Mouse (Mus musculus) left cerebral cortex, postnatal 4 days (tissue): ENCODE results near the gene Hist1h4a. TPM values are rescaled to one million over a fixed set of nuclear protein-coding genes. Genes with fewer than 3 reads are reported as not detected.
"Not testable (repeated sequence)": the region's sequence is repeated elsewhere in the genome, so short reads cannot be mapped to it uniquely, and the experiment has no call there.

Source experiments
- DNase-seq: peaks from one replicate; pipeline ENCODE4 v3.0.0-alpha.2; 2022
- intact Hi-C: fragments of 180-260 bp; cut with DNase I; formaldehyde crosslinking; loops from one replicate; pipeline ENCODE4 v1.15.1; 2025
- total RNA-seq, 2 experiments: library from RNA; stranded (reverse); gene quantifications; 2 replicates each; pipeline ENCODE4 v1.2.3; 2021

Gene Hist1h4a
- total RNA-seq, 2 experiments from 2014 or later = 134 to 137 TPM

DNA sequence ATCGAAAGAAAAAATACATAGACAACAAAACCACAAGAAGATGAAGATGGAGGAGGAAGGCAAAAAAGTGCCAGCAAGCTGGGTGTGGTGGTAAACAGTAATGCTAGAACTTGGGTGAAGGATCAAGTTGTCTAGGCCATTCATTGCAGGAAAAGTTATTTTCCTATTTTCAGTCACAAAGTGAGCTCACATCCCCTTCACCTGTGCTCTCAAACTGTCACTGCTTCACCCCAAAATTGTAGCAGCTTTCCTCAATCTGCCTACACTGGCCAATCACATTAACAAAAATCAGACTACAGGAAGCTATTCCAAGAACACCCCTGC is 1.2 kb downstream of the Hist1h4a start:
- DNase-seq = no peak
- intact Hi-C loops = loop anchor here (10.0 kb wide), 1 partner anchor 195 kb away; the partner anchor contains the start of gene Hist1h3e

DNA sequence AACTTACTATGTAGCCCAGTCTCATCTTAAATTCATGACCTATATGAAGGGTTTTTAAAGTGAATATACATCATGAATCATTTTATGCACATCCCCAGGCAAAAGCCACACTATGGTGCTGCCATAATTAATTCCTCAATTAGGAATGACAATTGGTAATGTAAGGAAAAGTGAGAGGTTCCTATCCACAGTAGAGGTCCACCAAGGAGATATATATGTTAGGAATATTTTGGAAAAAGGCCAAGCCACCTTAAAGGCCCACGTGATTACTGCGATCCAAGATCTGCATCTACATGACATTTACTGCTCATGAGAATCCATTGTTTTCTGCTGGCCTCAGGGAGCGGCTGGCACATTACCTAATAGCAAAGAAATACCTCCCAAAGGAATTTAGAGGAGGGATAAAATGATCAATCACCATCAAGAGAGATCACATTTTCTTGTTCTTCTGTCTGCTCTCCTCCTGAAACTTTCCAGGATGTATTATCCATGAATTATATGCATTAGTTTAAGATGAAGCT is 1.7 kb downstream of the Hist1h4a start:
- intact Hi-C loops = loop anchor here (10.0 kb wide), 1 partner anchor 195 kb away; the partner anchor contains the start of gene Hist1h3e
- no peak for DNase-seq

DNA sequence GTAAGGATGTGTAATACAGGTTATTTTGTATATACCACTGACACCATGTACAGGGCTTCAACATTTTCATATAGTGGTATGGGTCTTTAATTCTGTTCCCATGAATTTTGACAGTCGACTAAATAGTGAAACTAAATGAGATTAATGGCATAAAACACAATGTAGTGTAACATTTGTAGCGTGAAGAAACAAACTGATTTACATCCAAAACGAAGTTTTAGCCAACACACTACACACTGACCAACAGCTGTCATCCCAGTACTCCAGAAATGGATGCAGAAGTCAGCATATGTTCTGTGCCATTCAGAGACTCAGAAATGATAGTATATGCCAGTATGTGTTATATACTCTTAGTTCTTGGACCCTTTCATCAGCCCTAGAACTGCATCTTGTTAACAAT is 3.1 kb downstream of the Hist1h4a start:
- intact Hi-C loops = loop anchor here (10.0 kb wide), 1 partner anchor 193 kb away; the partner anchor contains the start of gene Hist1h3e
- no peak for DNase-seq

DNA sequence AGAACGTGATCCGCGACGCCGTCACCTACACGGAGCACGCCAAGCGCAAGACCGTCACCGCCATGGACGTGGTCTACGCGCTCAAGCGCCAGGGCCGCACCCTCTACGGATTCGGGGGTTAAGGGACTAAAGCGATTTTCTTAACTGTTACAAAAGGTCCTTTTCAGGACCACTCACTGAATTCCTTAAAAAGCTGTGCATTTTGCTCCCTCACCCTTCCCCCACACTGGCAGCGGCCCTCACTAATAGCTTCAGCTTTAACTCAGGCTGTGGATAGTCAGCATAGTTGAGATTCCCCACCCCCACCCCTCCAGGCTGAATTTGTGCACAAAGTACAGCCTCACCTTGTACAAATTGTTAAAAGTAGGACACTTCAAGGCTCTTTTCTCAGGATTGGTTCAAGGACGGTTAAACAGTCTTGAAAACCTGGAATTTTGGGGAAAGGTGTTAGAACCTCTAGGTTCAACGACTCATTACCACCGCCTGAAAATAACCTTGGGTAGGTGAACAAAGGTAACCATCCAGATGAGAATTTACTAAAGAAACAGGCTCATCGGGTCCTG is 3.7 kb downstream of the Hist1h4a start:
- DNase-seq = no peak
- intact Hi-C loops = loop anchor here (10.0 kb wide), 1 partner anchor 192 kb away; the partner anchor contains the start of gene Hist1h3e

DNA sequence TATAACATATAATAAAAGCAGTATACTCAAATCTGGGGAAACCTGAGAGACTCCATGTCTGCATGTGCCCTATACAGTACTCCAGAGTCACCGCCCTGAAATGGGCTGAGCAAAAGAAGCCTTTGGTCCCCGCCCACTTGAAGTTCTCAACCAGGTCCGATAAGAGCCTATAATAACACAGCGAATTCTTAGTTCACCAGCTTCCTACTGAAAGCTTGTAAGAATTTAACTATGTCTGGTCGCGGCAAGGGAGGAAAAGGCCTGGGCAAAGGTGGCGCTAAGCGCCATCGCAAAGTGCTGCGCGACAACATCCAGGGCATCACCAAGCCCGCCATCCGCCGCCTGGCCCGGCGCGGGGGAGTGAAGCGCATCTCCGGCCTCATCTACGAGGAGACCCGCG is 4.2 kb downstream of the Hist1h4a start, which contains the start of gene Hist1h4b:
Gene Hist1h4b, plus strand, starts transcription at position 224 of the 400 bp plus-strand sequence.
- intact Hi-C loops = loop anchor here (10.0 kb wide), 1 partner anchor 192 kb away; the partner anchor contains the start of gene Hist1h3e
- DNase-seq = peak; percentile 84

DNA sequence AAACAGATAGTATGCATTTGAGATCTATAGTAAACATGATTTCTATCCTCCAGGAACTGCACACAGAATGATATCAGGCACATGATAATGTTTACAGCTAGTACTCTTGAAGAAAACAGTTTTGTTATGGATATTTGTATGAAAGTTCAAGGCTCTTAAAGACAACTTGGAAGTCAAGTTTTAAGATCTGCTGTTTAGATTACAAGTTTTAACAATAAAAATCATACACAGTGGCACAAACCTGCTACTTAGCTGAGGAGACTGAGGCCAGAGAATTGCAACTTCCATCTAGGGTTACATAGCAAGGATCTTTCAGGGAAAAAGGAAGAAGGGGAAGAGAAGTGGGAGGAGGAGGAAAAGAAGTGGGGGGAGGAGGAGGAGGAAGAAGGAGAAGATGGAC is 6.0 kb downstream of the Hist1h4a start:
- no peak for DNase-seq
- intact Hi-C loops = loop anchor here (10.0 kb wide), 1 partner anchor 190 kb away; the partner anchor contains the start of gene Hist1h3e

DNA sequence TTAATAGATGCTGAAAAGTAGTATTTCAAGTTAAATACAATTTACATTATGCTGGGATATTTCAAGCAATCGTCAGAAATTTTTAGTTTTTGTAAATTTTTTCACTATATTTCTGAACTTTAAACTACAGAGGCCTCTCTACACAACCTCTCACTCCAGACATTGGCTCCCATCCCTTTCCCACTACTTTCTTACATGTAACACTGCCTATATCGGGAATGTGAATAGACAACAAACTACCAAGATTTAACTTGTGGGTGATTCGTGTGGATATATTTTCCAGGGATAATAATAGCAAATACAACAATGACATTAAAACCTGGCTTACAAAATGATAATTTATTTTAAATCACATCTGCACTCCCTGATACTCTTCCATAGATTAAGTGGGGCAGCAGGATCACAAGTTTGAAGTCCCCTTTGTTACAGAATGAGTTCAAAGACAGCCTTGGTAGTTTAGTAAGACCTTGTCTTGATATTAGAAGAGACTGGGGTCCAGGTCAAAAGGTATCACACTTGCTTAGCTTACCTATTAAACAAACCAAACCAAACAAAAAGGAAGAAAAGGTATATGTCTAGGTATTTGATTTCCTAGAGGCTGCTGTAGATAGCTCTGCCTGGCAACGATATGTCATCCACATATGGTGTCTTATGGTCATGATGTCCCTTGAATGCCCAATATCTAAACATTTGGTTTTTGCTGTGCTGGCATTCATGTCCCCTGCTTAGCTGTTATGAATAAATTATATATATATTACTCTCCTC is 7.5 kb downstream of the Hist1h4a start:
- intact Hi-C loops = loop anchor here (10.0 kb wide), 1 partner anchor 189 kb away; the partner anchor contains the start of gene Hist1h3e
- no peak for DNase-seq

DNA sequence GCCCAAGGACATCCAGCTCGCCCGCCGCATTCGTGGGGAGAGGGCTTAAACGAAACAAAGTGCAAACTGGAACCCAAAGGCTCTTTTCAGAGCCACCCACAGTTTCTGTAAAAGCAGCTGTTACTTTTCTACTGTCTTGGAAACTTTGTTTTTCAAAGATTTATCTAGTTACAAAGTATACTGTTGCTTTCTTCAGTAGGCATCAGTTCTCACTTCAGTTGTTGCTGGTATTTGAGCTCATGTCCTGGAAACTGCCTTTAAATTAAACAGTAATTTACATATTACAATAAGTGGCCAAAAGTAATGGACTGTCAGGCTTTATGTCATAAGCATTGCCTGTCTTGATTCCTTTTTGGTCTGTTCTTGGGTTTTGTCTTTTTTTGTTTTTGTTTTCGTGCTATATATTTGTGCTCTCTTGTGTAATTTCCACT is 8.3 kb downstream of the Hist1h4a start:
- no peak for DNase-seq
- intact Hi-C loops = loop anchor here (10.0 kb wide), 1 partner anchor 188 kb away; the partner anchor contains the start of gene Hist1h3e

DNA sequence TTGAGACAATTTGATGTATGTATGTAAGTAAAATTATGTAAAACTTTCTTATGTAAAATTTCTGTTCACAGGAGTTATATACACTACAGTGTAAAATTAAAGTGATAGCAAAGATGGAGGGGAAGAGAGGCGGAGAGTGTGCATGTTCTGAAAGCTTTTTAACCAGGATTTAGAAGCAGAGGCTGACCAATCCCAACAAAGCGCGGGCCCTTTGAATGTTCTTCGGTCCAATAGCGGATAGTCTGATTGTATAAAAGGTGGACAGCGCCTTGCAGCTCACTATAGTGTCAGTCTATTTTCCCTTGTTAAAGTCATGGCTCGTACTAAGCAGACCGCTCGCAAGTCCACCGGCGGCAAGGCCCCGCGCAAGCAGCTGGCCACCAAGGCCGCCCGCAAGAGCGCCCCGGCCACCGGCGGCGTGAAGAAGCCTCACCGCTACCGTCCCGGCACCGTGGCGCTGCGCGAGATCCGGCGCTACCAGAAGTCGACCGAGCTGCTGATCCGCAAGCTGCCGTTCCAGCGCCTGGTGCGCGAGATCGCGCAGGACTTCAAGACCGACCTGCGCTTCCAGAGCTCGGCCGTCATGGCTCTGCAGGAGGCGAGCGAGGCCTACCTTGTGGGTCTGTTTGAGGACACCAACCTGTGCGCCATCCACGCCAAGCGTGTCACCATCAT is 8.8 kb downstream of the Hist1h4a start, which contains the start of gene Hist1h3b:
Gene Hist1h3b, plus strand, starts transcription at position 201 of the 675 bp plus-strand sequence.
- DNase-seq = peak; percentile 92
- intact Hi-C loops = loop anchor here (10.0 kb wide), 1 partner anchor 187 kb away; the partner anchor contains the start of gene Hist1h3e

DNA sequence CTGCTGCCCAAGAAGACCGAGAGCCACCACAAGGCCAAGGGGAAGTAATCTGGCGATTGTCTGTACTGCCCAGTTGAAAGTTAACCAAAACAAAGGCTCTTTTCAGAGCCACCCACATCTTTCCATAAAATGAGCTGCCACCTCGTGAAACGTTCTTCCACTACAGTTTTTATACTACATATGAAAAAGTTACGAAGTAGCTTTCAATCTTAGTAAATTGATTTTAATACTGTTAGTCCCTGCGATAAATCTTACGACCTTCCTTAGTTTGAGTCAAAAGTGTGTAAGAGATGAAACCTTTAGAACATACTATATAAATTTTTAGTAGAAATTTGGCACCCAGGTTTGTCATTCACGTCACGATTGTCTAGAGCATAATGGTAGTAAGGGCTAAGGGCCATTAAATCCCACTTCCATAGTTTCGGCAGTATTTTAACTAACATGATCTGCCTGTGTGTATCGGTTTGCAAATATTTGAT is 9.5 kb downstream of the Hist1h4a start:
- DNase-seq = no peak
- intact Hi-C loops = loop anchor here (10.0 kb wide), 1 partner anchor 187 kb away; the partner anchor contains the start of gene Hist1h3e

DNA sequence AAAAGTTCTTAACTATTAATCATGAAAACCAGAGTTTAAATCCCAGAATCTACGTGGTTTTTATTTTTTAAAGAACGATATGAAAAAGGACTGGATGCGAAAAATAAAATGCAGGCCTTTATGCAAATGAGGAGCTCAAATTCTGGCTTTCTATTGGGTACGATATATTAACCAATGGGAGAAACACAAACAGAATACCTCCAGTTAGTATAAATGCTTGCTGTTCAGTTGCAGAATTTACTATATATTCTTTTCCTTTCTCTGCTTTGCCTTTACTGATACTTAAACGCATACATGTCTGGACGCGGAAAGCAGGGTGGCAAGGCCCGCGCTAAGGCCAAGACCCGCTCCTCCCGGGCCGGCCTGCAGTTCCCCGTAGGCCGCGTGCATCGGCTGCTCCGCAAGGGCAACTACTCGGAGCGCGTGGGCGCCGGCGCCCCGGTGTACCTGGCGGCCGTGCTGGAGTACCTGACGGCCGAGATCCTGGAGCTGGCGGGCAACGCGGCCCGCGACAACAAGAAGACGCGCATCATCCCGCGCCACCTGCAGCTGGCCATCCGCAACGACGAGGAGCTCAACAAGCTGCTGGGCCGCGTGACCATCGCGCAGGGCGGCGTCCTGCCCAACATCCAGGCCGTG is 10.1 kb downstream of the Hist1h4a start, which contains the start of gene Hist1h2ab:
Gene Hist1h2ab, plus strand, starts transcription at position 288 of the 639 bp plus-strand sequence.
- intact Hi-C loops = loop anchor here (10.0 kb wide), 1 partner anchor 186 kb away; the partner anchor contains the start of gene Hist1h3e
- peak; percentile 49 for DNase-seq

DNA sequence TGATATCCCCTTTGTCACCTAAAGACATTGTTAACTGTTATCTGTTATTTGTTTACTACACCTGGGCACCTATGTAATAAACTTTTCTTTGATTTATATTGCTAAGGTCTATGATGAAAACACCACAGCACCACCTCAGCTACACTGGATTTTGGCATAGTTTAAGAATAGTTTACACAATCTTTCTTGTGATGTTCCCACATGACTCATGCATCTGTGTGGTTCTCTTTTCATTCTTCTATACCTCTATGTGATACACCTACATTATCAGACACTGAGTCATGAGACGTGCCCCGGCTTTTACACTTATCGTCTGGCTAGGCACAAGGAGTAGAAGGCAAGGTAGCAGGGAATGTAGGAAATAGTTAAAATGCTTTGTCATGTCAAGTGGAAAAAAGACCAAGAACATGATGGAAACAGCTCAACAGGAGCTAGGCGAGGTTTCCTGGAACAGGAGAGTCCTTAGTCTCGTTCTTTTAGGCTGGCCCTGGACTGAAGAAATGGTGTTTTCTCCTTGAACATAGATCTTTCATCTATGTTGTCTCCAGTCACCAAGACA is 11.4 kb downstream of the Hist1h4a start:
- DNase-seq = no peak
- intact Hi-C loops = loop anchor here (10.0 kb wide), 1 partner anchor 185 kb away; the partner anchor contains the start of gene Hist1h3e

DNA sequence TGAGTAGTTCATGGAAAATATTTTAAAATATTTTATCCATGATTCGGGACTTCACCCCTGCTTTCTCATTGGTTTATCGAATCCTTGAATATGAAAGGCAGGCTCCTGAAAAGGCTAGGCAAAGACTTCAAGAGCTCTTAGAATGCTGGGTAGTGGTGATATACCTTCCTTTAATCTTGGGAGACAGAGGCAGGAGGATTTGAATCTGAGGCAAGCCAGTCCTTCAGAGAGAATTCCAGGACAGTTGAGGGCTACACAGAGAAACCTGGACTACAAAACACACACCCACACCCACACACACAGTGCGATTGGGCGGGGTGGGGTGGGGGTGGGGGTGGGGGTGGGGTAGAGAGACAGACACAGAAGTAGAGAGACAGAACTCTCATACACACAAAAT is 13.1 kb downstream of the Hist1h4a start:
- intact Hi-C loops = no loop called here
- no peak for DNase-seq

DNA sequence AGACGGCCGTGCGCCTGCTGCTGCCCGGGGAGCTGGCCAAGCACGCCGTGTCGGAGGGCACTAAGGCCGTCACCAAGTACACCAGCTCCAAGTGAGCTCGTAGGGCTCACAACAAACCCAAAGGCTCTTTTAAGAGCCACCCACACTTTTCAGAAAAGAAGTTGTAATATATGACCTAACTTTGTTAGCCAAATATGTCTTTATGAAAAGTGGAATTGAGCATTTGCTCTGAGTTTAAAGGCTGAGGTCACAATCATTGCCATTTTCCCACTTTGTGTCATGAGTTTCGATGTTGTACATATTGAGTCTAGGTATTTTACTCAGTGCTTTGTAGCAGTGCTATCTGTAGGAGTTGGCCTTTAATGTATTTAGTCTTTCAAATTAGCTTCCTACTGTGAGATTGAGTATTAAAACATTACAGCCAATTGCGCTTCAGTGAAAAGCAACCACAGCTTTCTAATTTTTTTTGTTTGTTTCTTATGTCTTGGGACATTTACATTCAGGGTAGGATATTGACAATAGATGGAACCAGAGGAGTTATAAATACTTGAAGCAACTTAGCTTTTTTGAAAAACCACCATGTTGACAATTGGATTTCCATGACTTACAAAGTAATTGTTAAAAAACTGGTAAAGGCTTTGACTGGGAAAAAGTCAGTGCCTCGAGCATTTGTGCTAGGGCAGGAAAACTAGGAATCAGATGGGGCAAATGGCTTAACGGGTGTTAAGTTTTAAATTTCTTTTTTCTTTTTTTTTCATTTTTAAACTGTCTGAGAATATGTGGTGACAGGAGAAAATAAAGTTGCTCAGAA is 13.7 kb downstream of the Hist1h4a start:
- intact Hi-C loops = no loop called here
- no peak for DNase-seq

DNA sequence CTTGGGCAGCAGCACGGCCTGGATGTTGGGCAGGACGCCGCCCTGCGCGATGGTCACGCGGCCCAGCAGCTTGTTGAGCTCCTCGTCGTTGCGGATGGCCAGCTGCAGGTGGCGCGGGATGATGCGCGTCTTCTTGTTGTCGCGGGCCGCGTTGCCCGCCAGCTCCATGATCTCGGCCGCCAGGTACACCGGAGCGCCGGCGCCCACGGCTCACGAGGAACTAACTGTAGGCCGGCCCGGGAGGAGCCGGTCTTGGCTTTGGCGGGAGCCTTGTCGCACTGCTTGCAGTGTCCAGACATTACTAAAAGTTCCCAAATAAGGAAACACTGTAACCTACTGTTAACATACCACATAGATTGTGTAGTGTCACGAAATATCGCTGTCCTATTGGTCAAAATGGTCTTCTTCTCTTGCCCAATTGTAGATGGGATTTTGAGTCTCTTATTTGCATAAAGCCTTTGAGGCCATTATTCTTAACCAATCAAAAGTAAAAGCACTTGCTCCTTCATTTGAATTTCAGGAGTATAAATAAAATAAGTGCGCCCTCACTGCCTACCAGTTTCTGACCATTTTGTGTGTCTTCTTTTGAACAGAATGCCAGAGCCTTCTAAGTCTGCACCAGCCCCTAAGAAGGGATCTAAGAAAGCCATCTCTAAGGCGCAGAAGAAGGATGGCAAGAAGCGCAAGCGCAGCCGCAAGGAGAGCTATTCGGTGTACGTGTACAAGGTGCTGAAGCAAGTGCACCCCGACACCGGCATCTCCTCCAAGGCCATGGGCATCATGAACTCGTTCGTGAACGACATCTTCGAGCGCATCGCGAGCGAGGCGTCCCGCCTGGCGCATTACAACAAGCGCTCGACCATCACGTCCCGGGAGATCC is 14.6 kb downstream of the Hist1h4a start, which contains the start of gene Hist1h2bb:
Gene Hist1h2bb, plus strand, starts transcription at position 534 of the 880 bp plus-strand sequence.
- intact Hi-C loops = not testable (repeated sequence)
- peak; percentile 58 for DNase-seq

DNA sequence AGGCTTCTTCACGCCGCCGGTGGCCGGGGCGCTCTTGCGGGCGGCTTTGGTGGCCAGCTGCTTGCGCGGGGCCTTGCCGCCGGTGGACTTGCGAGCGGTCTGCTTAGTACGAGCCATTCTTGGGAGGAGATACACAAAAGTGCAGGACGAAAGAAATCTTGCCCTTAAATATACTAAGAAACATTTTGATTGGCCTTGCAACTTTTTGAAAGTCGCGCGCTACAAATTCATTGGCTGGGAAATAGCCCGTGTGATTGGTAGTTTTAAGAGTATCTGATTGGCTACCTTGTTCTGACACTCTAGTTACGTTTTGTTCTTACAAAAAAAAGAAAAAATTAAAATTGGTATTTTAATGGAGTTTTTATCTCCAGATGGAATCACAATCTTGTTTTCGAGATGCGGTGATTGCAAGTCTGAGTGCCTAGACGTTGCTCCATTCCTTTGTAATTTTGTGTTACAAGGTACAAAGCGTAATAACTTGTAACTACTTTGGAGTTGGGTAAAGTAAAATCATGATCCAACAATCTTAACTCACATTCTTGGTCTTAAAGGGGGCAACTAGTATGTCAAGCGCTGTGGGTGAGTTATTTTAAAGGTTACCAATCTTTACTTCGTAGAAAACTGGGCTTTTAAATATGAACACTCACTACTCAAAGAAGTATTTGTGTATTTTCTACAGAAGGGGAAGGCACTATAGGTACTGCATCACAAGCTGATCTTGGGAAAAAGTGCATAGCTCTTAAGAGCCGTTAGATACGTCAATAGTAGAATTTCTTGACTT is 15.5 kb downstream of the Hist1h4a start, which contains the start of gene Hist1h3c:
Gene Hist1h3c, minus strand, starts transcription at position 222 of the 781 bp plus-strand sequence.
- intact Hi-C loops = no loop called here

More for the DNA sequence above, 15.5 kb downstream of the Hist1h4a start, which contains the start of gene Hist1h3c:
- peak; percentile 84 for DNase-seq
